Mouse (Mus musculus) heart, postnatal 14 days (tissue): ENCODE measurements around the gene Slc24a3. TPM values are rescaled to one million over a fixed set of nuclear protein-coding genes. Genes with fewer than 3 reads are reported as not detected.

Experiments
- DNase-seq, 2 experiments: peaks; one replicate each; pipeline ENCODE4 v3.0.0; 2021 to 2022
- intact Hi-C: fragments of 180-260 bp; cut with DNase I; formaldehyde crosslinking; loops from one replicate; pipeline ENCODE4 v1.15.1; 2025
- total RNA-seq, 2 experiments: library from RNA; stranded (reverse); gene quantifications; 2 replicates each; pipeline ENCODE4 v1.2.3; 2021

The Slc24a3 gene
- total RNA-seq, 2 experiments from 2014 or later: 3.7 to 4.2 TPM

DNA sequence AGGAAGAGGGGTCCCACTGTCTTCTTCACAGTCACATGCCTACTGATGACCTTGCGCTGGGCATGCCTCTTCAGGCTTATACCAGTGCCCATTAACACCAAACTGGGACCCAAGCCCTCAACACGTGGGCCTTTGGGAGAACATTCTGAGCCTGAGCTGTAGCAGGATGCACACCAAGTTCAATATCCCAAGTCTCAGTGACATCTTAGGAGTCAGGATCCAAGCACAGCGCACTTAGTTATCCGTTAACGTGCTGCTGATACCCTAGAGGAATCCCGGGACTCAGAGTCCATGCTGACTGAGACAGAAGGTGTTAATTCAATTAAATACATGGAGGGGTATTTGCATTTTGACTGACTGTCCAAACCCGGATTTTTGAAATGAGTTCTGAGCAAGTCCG, 424.3 kb downstream of the Slc24a3 start:
- intact Hi-C loops: no loop called here
- no peak for DNase-seq

- intact Hi-C loops: no loop called here
- DNase-seq: no peak
Observed at GRCm38 (mm10) chr2:145593649-145594347, 426.2 kb downstream of the Slc24a3 start.

- intact Hi-C loops: no loop called here
- no peak for DNase-seq
Observed at GRCm38 (mm10) chr2:145597866-145598265, 430.3 kb downstream of the Slc24a3 start.

- intact Hi-C loops: no loop called here
- DNase-seq: no peak
Observed at GRCm38 (mm10) chr2:145607844-145608243, 440.3 kb downstream of the Slc24a3 start.

- intact Hi-C loops: no loop called here
- peak; percentile 32 to 57 for DNase-seq
Observed at GRCm38 (mm10) chr2:145610796-145611705, 443.5 kb downstream of the Slc24a3 start.

DNA sequence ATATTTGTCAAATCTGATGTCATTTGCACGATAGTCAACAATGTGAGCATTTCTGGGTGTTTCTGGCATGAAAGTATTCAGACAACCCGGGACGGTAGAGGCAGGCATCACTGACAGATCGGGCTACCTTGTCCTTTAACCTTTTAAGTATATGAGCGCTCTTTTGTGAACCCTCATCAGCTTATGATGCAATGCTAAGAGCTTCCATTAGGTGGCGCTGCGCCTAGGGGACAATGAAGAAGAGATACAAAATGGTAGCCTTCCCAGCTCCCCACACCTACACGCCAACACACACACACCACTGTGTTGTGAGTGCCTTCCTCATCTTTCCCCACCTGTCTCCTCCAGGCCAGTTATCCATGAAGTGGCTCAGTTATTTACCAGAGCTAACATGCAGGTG, 445.4 kb downstream of the Slc24a3 start:
- DNase-seq: no peak
- intact Hi-C loops: no loop called here

DNA sequence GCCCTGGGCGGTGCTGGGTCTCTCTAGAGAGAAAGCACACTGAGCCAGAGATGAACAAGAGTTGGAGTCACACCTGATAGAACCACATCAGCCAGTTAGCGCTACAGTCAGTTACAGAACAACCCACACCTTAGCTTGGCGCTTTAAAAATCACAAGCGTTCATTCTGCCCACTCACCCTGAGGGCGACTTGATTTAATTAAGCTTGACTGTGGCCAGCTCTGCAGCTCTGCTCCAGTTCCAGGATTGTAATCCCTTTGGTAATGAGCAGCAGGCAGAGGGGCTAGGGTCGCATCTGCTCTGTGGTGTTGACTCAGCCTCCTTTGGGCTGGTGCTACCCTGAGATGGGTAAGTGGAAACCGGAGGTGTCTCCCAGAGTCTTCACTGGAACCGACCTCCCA, 446.2 kb downstream of the Slc24a3 start:
- intact Hi-C loops: no loop called here

DNA sequence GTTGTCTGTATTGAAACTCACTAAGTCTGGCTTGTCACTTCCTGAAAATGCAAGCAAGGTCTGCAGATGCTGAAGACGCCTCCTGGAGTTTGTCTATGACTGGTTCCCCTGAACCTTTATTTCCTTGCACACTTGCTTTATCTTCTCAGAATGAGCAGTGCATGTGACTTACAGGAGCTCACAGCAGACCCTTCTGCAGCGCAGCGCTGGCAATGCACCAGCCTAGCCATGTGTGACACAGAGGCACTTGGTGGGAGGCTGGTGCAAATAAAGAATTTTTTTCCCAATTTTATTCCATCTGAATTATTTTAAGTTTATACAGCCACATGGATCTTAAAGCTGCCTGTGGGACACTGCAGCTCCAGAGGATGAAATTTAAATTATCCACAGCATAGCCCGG, 452.1 kb downstream of the Slc24a3 start:
- DNase-seq: no peak
- intact Hi-C loops: no loop called here

More for the DNA sequence above, 446.2 kb downstream of the Slc24a3 start:
- no peak for DNase-seq

GRCm38 (mm10) chr2:145620709-145621108, 453.2 kb downstream of the Slc24a3 start:
- DNase-seq: no peak
- intact Hi-C loops: no loop called here

GRCm38 (mm10) chr2:145621119-145621518, 453.6 kb downstream of the Slc24a3 start:
- no peak for DNase-seq
- intact Hi-C loops: no loop called here

DNA sequence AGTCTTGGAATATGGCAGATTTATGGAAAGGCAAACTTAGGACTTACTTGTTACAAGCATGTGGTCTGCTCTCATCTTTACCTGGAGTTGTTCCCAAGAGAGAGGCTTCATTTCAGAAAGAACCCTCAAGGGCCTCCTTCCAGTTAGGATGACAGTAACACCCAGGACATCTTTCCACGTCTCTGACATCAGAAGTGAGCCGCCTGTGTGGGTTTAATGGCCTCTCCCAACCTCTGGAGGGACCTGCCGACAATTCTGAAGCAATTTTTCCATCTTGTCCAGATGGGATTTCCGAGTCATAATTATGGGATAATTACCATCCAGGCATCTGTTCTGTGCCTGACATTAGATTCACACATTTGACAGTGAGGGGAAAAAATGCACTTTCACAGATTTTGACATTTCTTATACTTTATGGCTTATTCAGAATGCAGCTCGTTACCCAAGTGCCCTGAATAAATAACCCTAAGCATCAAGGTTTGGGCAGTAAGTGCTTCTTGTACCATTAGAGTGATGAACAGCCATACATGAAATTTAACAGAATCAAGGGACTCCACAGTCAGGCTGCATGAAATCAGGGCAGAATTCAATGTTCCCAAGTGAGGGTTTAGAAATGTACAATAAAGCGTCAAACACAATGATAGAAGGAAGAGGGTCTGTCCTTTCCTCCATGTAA, 463.7 kb downstream of the Slc24a3 start:
- intact Hi-C loops: no loop called here

GRCm38 (mm10) chr2:145631799-145632174, 464.2 kb downstream of the Slc24a3 start:
- no peak for DNase-seq
- intact Hi-C loops: no loop called here

More for the DNA sequence above, 463.7 kb downstream of the Slc24a3 start:
- no peak for DNase-seq

GRCm38 (mm10) chr2:145633811-145634210, 466.3 kb downstream of the Slc24a3 start:
- no peak for DNase-seq
- intact Hi-C loops: no loop called here

GRCm38 (mm10) chr2:145640255-145640984, 472.9 kb downstream of the Slc24a3 start:
- intact Hi-C loops: no loop called here
- no peak for DNase-seq

- intact Hi-C loops: no loop called here
- peak in 1 of 2 experiments; percentile 11 for DNase-seq
Observed at GRCm38 (mm10) chr2:145655373-145655960, 487.9 kb downstream of the Slc24a3 start.

DNA sequence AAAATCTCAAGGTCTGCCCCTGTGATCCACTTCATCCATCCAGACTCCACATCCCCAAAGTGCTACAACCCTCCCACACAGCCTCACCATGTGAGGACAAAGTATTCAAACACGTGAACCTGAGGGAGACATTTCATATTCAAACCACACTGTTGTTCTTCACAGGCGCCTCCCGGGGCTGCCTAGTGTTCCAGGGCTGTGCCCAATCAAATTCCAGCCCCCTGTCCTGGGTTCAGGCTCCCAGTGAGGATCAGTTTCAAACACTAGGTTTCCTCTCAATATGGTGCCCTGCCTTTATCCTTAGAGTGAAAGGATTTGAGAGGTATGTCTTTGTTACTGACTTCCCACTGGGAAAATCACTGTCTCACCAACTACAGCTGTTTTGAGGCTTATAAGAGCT, 488.6 kb downstream of the Slc24a3 start:
- intact Hi-C loops: no loop called here
- DNase-seq: no peak

- DNase-seq: no peak
- intact Hi-C loops: no loop called here
Observed at GRCm38 (mm10) chr2:145656716-145657115, 489.2 kb downstream of the Slc24a3 start.

- DNase-seq: no peak
- intact Hi-C loops: no loop called here
Observed at GRCm38 (mm10) chr2:145661242-145661641, 493.7 kb downstream of the Slc24a3 start.

- intact Hi-C loops: no loop called here
- DNase-seq: no peak
Observed at GRCm38 (mm10) chr2:145663899-145664298, 496.3 kb downstream of the Slc24a3 start.

GRCm38 (mm10) chr2:145664311-145664710, 496.8 kb downstream of the Slc24a3 start:
- intact Hi-C loops: no loop called here
- no peak for DNase-seq
